Mouse (Mus musculus) layer of hippocampus, adult 2 months (tissue): ENCODE results near the gene Lemd2. TPM values are rescaled to one million over a fixed set of nuclear protein-coding genes. Genes with fewer than 3 reads are reported as not detected.

Experiments
- DNase-seq, 2 experiments: peaks; one replicate each; pipeline ENCODE4 v3.0.0; 2022; ENCODE audit warnings: low spot score in 2 of 2
- H3K27ac ChIP-seq: fragments of 200-600 bp; 2 replicates; pipeline ENCODE4 v1.8.1; 2022
- H3K4me3 ChIP-seq: fragments of 200-600 bp; 2 replicates; pipeline ENCODE4 v1.8.1; 2022; ENCODE audit warnings: mild to moderate bottlenecking
- CTCF ChIP-seq: fragments of 200-600 bp; conservative IDR thresholded peaks from 2 replicates; pipeline ENCODE4 v1.8.1; 2022; ENCODE audit warnings: antibody characterized with exemption, mild to moderate bottlenecking, moderate library complexity
- total RNA-seq, 2 experiments: library from RNA; stranded (reverse); gene quantifications; 2 replicates each; pipeline ENCODE4 v1.2.3; 2021

The Lemd2 gene
- total RNA-seq, 2 experiments from 2014 or later, result 44.6 to 44.7 TPM

GRCm38 (mm10) chr17:27154881-27155280, 49.4 kb downstream of the Lemd2 start:
- peak overlapping the region; percentile 82 for H3K27ac ChIP-seq
- DNase-seq, result no peak
- no peak overlapping the region for H3K4me3 ChIP-seq
- TF ChIP-seq CTCF, result no peak

- peak overlapping the region; percentile 82 for H3K27ac ChIP-seq
- no peak for TF ChIP-seq CTCF
- no peak overlapping the region for H3K4me3 ChIP-seq
- DNase-seq, result peak; percentile 46 to 56
These were observed 50.0 kb downstream of the Lemd2 start for GRCm38 (mm10) chr17:27154256-27154655.

- TF ChIP-seq CTCF, result no peak
- H3K4me3 ChIP-seq, result no peak overlapping the region
- no peak for DNase-seq
- peak overlapping the region; percentile 82 for H3K27ac ChIP-seq
These were observed 50.5 kb downstream of the Lemd2 start for GRCm38 (mm10) chr17:27153773-27154193.

- no peak for TF ChIP-seq CTCF
- DNase-seq, result no peak
- no peak overlapping the region for H3K4me3 ChIP-seq
- peak overlapping the region; percentile 82; the same call in 1 of the 2 replicates for H3K27ac ChIP-seq
These were observed 51.1 kb downstream of the Lemd2 start for GRCm38 (mm10) chr17:27152976-27153723.

GRCm38 (mm10) chr17:27151411-27151810, 52.9 kb downstream of the Lemd2 start:
- TF ChIP-seq CTCF, result peak; percentile 72
- Histone ChIP-seq H3K27ac (no peak overlapping the region), H3K4me3 (no peak overlapping the region)
- no peak for DNase-seq

- DNase-seq, result no peak
- Histone ChIP-seq H3K4me3 (no peak overlapping the region), H3K27ac (no peak overlapping the region)
- TF ChIP-seq CTCF, result no peak
These were observed 53.4 kb downstream of the Lemd2 start for GRCm38 (mm10) chr17:27150871-27151270.

- no peak for DNase-seq
- no peak for TF ChIP-seq CTCF
These were observed 57.8 kb downstream of the Lemd2 start for GRCm38 (mm10) chr17:27146323-27146923.

GRCm38 (mm10) chr17:27144152-27144551, 60.1 kb downstream of the Lemd2 start:
- TF ChIP-seq CTCF, result no peak
- DNase-seq, result no peak
- H3K4me3 ChIP-seq, result no peak overlapping the region
- no peak overlapping the region for H3K27ac ChIP-seq

More at GRCm38 (mm10) chr17:27146323-27146923, 57.8 kb downstream of the Lemd2 start:
- peak overlapping the region; percentile 39; the same call in 1 of the 2 replicates for H3K27ac ChIP-seq
- H3K4me3 ChIP-seq, result no peak overlapping the region

GRCm38 (mm10) chr17:27141971-27142450, 62.3 kb downstream of the Lemd2 start:
- DNase-seq, result no peak
- H3K27ac ChIP-seq, result no peak overlapping the region
- H3K4me3 ChIP-seq, result no peak overlapping the region
- no peak for TF ChIP-seq CTCF

GRCm38 (mm10) chr17:27140262-27140661, 64.0 kb downstream of the Lemd2 start:
- no peak for DNase-seq
- no peak for TF ChIP-seq CTCF
- H3K27ac ChIP-seq, result no peak overlapping the region

More at GRCm38 (mm10) chr17:27140262-27140661, 64.0 kb downstream of the Lemd2 start:
- H3K4me3 ChIP-seq, result no peak overlapping the region

Other genes starting within 250 kb of the Lemd2 start
- gene Zbtb9, start 231.3 kb downstream of the Lemd2 start, total RNA-seq, result 10 to 100 TPM; 14.8 to 15.7 TPM
- gene Bak1, start 175.5 kb downstream of the Lemd2 start, total RNA-seq, result 10 to 100 TPM; 12.7 to 14.3 TPM
- gene Itpr3, start 147.2 kb downstream of the Lemd2 start, total RNA-seq, result 1 to 10 TPM; 2.6 to 3.6 TPM
- 100 to 1,000 TPM; 182 to 220 TPM for gene Uqcc2, start 70.6 kb downstream of the Lemd2 start, total RNA-seq
- gene Ip6k3, start 36.7 kb downstream of the Lemd2 start, total RNA-seq, result under 1 TPM; 0.15 to 0.20 TPM